Mouse (Mus musculus): Measurements from ENCODE around the gene Gm13124. TPM values are rescaled to one million over a fixed set of nuclear protein-coding genes. Genes with fewer than 3 reads are reported as not detected.
"Not testable (repeated sequence)": the region's sequence is repeated elsewhere in the genome, so short reads cannot be mapped to it uniquely, and the experiment has no call there.

Gm13124 gene
- total RNA-seq (2014; fragmentation: Nextera tagmentation) (not detected in 2 replicates), total RNA-seq (2017) (not detected in 2 replicates)

- no peak for ATAC-seq (replicated peaks; ENCODE audit: poor library complexity, severe bottlenecking)
Measured at GRCm38 (mm10) chr4:144565034-144565433, at the start of gene Gm13124. Gm13124 (minus strand) TSS chr4:144565134.

- no peak for ATAC-seq (replicated peaks; ENCODE audit: poor library complexity, severe bottlenecking)
Measured at GRCm38 (mm10) chr4:144614586-144614985, 49.7 kb upstream of the Gm13124 start.

GRCm38 (mm10) chr4:144613407-144613806 is 48.5 kb upstream of the Gm13124 start, which contains the start of gene Aadacl4:
Aadacl4 (plus strand) TSS chr4:144613707.
- no peak for ATAC-seq (replicated peaks; ENCODE audit: poor library complexity, severe bottlenecking)

- ATAC-seq (replicated peaks; ENCODE audit: poor library complexity, severe bottlenecking): no peak
Measured at GRCm38 (mm10) chr4:144592790-144593189, 27.9 kb upstream of the Gm13124 start.

GRCm38 (mm10) chr4:144586207-144586606 is 21.3 kb upstream of the Gm13124 start:
- peak; percentile 20; the same call in 1 of the 2 replicates for ATAC-seq (replicated peaks; ENCODE audit: poor library complexity, severe bottlenecking)

GRCm38 (mm10) chr4:144567752-144568151 is 2.8 kb upstream of the Gm13124 start:
- no peak for ATAC-seq (replicated peaks; ENCODE audit: poor library complexity, severe bottlenecking)

- ATAC-seq (replicated peaks; ENCODE audit: poor library complexity, severe bottlenecking): no peak
Measured at GRCm38 (mm10) chr4:144561205-144561604, 3.7 kb downstream of the Gm13124 start.

- no peak; the same call in 1 of the 2 replicates for ATAC-seq (replicated peaks; ENCODE audit: poor library complexity, severe bottlenecking)
Measured at GRCm38 (mm10) chr4:144559792-144560191, 5.1 kb downstream of the Gm13124 start.

- no peak for ATAC-seq (replicated peaks; ENCODE audit: poor library complexity, severe bottlenecking)
Measured at GRCm38 (mm10) chr4:144551156-144551555, 13.8 kb downstream of the Gm13124 start.

- not testable (repeated sequence) for ATAC-seq (replicated peaks; ENCODE audit: poor library complexity, severe bottlenecking)
Measured at GRCm38 (mm10) chr4:144545339-144545738, 19.6 kb downstream of the Gm13124 start.

- ATAC-seq (replicated peaks; ENCODE audit: poor library complexity, severe bottlenecking): no peak
Measured at GRCm38 (mm10) chr4:144544689-144545088, 20.2 kb downstream of the Gm13124 start.

GRCm38 (mm10) chr4:144519522-144519921 is 45.4 kb downstream of the Gm13124 start, which contains the start of gene 9430007A20Rik:
9430007A20Rik (plus strand) TSS chr4:144519822.
- no peak for ATAC-seq (replicated peaks; ENCODE audit: poor library complexity, severe bottlenecking)

GRCm38 (mm10) chr4:144506518-144506917 is 58.4 kb downstream of the Gm13124 start:
- peak; percentile 33; the same call in 1 of the 2 replicates for ATAC-seq (replicated peaks; ENCODE audit: poor library complexity, severe bottlenecking)

Other genes with a start within 250 kb of the Gm13124 start
- not detected in 2 replicates for gene Gm13128, start 234.9 kb downstream of the Gm13124 start, total RNA-seq (2014; fragmentation: Nextera tagmentation)
- not detected in 2 replicates for gene Gm13128, start 234.9 kb downstream of the Gm13124 start, total RNA-seq (2017)
- gene Gm13119, start 207.2 kb downstream of the Gm13124 start, total RNA-seq (2014; fragmentation: Nextera tagmentation): not detected in 2 replicates
- not detected in 2 replicates for gene Gm13119, start 207.2 kb downstream of the Gm13124 start, total RNA-seq (2017)
- not detected in 2 replicates for gene Pramef20, start 187.2 kb downstream of the Gm13124 start, total RNA-seq (2014; fragmentation: Nextera tagmentation)
- not detected in 2 replicates for gene Pramef20, start 187.2 kb downstream of the Gm13124 start, total RNA-seq (2017)
- gene Pramef12, start 156.7 kb downstream of the Gm13124 start, total RNA-seq (2014; fragmentation: Nextera tagmentation): not detected in 2 replicates
- gene Pramef12, start 156.7 kb downstream of the Gm13124 start, total RNA-seq (2017): not detected in 2 replicates
- gene 1700012P22Rik, start 126.4 kb downstream of the Gm13124 start, total RNA-seq (2014; fragmentation: Nextera tagmentation): not detected in 2 replicates
- gene 1700012P22Rik, start 126.4 kb downstream of the Gm13124 start, total RNA-seq (2017): not detected in 2 replicates
- not detected in 2 replicates for gene Gm9944, start 111.8 kb downstream of the Gm13124 start, total RNA-seq (2014; fragmentation: Nextera tagmentation)
- gene Gm9944, start 111.8 kb downstream of the Gm13124 start, total RNA-seq (2017): not detected in 2 replicates
- gene Aadacl3, start 101.4 kb downstream of the Gm13124 start, total RNA-seq (2014; fragmentation: Nextera tagmentation): not detected in 2 replicates
- gene Aadacl3, start 101.4 kb downstream of the Gm13124 start, total RNA-seq (2017): not detected in 2 replicates
- not detected in 2 replicates for gene 9430007A20Rik, start 45.3 kb downstream of the Gm13124 start, total RNA-seq (2014; fragmentation: Nextera tagmentation)
- gene 9430007A20Rik, start 45.3 kb downstream of the Gm13124 start, total RNA-seq (2017): not detected in 2 replicates
- not detected in 2 replicates for gene Aadacl4, start 48.6 kb upstream of the Gm13124 start, total RNA-seq (2014; fragmentation: Nextera tagmentation)
- not detected in 2 replicates for gene Aadacl4, start 48.6 kb upstream of the Gm13124 start, total RNA-seq (2017)
- not detected in 2 replicates for gene Gm436, start 121.2 kb upstream of the Gm13124 start, total RNA-seq (2014; fragmentation: Nextera tagmentation)
- not detected in 2 replicates for gene Gm436, start 121.2 kb upstream of the Gm13124 start, total RNA-seq (2017)
- gene Gm13178, start 156.3 kb upstream of the Gm13124 start, total RNA-seq (2014; fragmentation: Nextera tagmentation): not detected in 2 replicates
- gene Gm13178, start 156.3 kb upstream of the Gm13124 start, total RNA-seq (2017): not detected in 2 replicates
- not detected in 2 replicates for gene Gm438, start 221.4 kb upstream of the Gm13124 start, total RNA-seq (2014; fragmentation: Nextera tagmentation)
- gene Gm438, start 221.4 kb upstream of the Gm13124 start, total RNA-seq (2017): not detected in 2 replicates

All from granulocyte monocyte progenitor cell, adult 5-6 weeks (primary cell).